Mouse (Mus musculus): ENCODE results near the gene Usp4.

Usp4 gene

GRCm38 (mm10) chr9:108342301-108342831 lies 5.3 kb upstream of the Usp4 start:
- no peak for DNase-seq

GRCm38 (mm10) chr9:108343331-108343730 lies 4.3 kb upstream of the Usp4 start:
- DNase-seq, result no peak

- no peak for DNase-seq
Measured at GRCm38 (mm10) chr9:108343835-108344234, 3.8 kb upstream of the Usp4 start.

- no peak for DNase-seq
Measured at GRCm38 (mm10) chr9:108344471-108344870, 3.2 kb upstream of the Usp4 start.

GRCm38 (mm10) chr9:108347024-108347423 lies 629 bp upstream of the Usp4 start:
- no peak for DNase-seq

GRCm38 (mm10) chr9:108348290-108348680 lies 632 bp downstream of the Usp4 start:
- DNase-seq, result no peak

- no peak for DNase-seq
Measured at GRCm38 (mm10) chr9:108349727-108350126, 2.1 kb downstream of the Usp4 start.

- DNase-seq, result no peak
Measured at GRCm38 (mm10) chr9:108378234-108378633, 30.6 kb downstream of the Usp4 start.

- DNase-seq, result no peak
Measured at GRCm38 (mm10) chr9:108378736-108379135, 31.1 kb downstream of the Usp4 start.

GRCm38 (mm10) chr9:108379294-108379693 lies 31.6 kb downstream of the Usp4 start:
- DNase-seq, result no peak

GRCm38 (mm10) chr9:108381382-108381781 lies 33.7 kb downstream of the Usp4 start:
- DNase-seq, result no peak

GRCm38 (mm10) chr9:108385006-108385405 lies 37.4 kb downstream of the Usp4 start:
- no peak for DNase-seq

GRCm38 (mm10) chr9:108386816-108387215 lies 39.2 kb downstream of the Usp4 start:
- no peak for DNase-seq

GRCm38 (mm10) chr9:108388601-108389000 lies 40.9 kb downstream of the Usp4 start:
- no peak for DNase-seq

- no peak for DNase-seq
Measured at GRCm38 (mm10) chr9:108389220-108389619, 41.6 kb downstream of the Usp4 start.

- DNase-seq, result no peak
Measured at GRCm38 (mm10) chr9:108392676-108393075, 45.0 kb downstream of the Usp4 start, which contains the start of gene 1700102P08Rik. Gene 1700102P08Rik, plus strand, starts transcription at chr9:108392805.

- DNase-seq, result no peak
Measured at GRCm38 (mm10) chr9:108394191-108394590, 46.5 kb downstream of the Usp4 start.

- DNase-seq, result no peak
Measured at GRCm38 (mm10) chr9:108395427-108395826, 47.8 kb downstream of the Usp4 start.

GRCm38 (mm10) chr9:108398324-108398723 lies 50.7 kb downstream of the Usp4 start:
- DNase-seq, result no peak

GRCm38 (mm10) chr9:108401186-108401960 lies 53.7 kb downstream of the Usp4 start:
- DNase-seq, result peak; percentile 38

- DNase-seq, result no peak
Measured at GRCm38 (mm10) chr9:108403081-108403480, 55.4 kb downstream of the Usp4 start.

GRCm38 (mm10) chr9:108404451-108404850 lies 56.8 kb downstream of the Usp4 start:
- no peak for DNase-seq

GRCm38 (mm10) chr9:108409535-108409934 lies 61.9 kb downstream of the Usp4 start:
- DNase-seq, result no peak

- DNase-seq, result no peak
Measured at GRCm38 (mm10) chr9:108411381-108411942, 63.8 kb downstream of the Usp4 start.
